Mouse (Mus musculus) gonadal fat pad, adult 2 months (tissue): ENCODE measurements around the gene Kncn. TPM values are rescaled to one million over a fixed set of nuclear protein-coding genes. Genes with fewer than 3 reads are reported as not detected.

Experiments used
- DNase-seq: peaks from one replicate; pipeline ENCODE4 v3.0.0-alpha.2; 2012; ENCODE audit warnings: low read depth
- polyA plus RNA-seq: library from polyadenylated mRNA; depleted of rRNA; stranded (reverse); fragments of >200 nt; gene quantifications from 2 replicates; pipeline ENCODE4 v1.2.3, GENCODE M21; 2012; rRNA removed

Gene Kncn
- polyA plus RNA-seq, result not detected in 2 replicates

DNA sequence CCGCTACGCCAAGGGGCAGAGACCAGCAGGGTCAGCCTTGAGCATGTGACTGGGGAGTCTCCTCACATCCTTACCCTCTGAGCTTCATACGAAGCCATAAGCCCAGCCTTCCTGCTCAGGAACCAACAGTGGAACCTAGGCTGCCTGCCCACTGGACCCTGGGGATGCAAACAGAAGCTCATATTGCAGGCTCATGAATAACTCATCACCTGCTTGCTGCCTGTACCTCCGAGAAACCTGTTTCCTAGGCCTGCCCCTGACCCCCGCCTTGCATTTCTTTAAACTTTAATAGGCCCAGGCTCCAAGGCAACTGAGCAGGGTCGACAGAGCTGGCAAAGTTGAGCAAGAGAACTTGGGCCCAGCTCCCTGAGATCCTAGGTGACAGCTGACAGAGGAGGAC is at the start of gene Kncn:
Kncn (plus strand) TSS at position 379 of the 400 bp plus-strand sequence.
- DNase-seq, result no peak

DNA sequence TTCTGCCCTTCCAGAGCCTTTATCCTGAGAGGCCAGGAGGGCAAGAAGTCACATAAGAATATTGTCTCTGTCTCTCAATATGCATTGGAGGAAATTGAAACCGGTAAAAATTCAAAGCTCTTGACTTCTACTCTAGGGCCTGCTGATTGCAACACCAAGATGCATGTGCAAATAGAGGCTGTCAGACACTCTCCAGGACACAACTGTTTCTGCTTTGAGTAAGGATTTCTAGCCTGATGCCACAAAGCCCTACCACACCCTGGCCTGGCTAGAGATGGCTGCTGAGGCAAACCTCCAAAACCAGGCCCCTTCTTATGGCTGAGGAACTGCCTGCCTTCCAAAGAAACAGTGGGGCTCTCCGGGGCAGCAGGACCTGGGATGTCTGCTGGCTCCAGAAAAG is 48.6 kb upstream of the Kncn start:
- no peak for DNase-seq

DNA sequence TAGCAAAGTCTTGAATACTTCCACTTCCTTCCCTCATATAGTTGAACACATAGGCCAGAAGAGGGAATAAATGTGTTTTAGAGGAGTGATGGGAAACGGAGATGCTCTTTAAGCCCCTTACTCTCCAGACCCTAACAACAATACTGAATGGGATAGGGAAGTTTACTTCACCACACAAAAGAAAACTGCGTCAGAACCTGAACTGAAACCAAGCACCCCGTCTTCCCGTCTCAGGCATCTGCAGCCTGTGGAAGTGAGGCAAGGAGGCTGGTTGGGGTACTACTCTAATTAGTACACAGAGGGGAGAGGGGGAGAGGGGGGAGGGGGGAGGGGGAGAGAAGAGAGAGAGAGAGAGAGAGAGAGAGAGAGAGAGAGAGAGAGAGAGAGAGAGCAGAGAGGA is 46.0 kb upstream of the Kncn start:
- no peak for DNase-seq

GRCm38 (mm10) chr4:115838696-115839641 is 45.2 kb upstream of the Kncn start, which contains the start of gene Mknk1:
Mknk1 (plus strand) TSS chr4:115839198.
- no peak for DNase-seq

GRCm38 (mm10) chr4:115839956-115840355 is 44.2 kb upstream of the Kncn start:
- no peak for DNase-seq

GRCm38 (mm10) chr4:115840842-115841241 is 43.4 kb upstream of the Kncn start:
- no peak for DNase-seq

- no peak for DNase-seq
Observed at GRCm38 (mm10) chr4:115846656-115847055, 37.5 kb upstream of the Kncn start.

GRCm38 (mm10) chr4:115847377-115847776 is 36.8 kb upstream of the Kncn start:
- no peak for DNase-seq

DNA sequence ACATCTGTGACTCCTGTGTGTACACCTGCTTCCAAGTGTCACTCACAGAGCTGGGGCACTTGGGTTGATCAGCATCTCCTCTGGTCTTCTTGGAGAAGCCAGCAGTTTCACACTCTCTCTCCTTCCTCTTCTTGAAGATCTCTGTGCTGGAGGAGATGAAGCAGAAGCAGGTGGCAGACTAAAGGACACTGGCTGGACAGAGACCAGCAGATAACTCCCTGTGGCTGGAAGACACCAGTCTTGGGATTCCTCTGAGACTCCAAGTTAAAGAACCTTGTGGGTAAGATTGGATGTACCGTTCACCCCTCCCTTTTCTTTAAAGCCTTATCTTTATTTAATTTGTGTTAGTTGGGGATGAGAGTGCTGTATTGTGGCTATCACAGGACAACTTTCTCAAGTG is 36.1 kb upstream of the Kncn start:
- DNase-seq, result no peak

GRCm38 (mm10) chr4:115848990-115849677 is 35.1 kb upstream of the Kncn start:
- no peak for DNase-seq

GRCm38 (mm10) chr4:115850111-115850510 is 34.1 kb upstream of the Kncn start:
- no peak for DNase-seq

DNA sequence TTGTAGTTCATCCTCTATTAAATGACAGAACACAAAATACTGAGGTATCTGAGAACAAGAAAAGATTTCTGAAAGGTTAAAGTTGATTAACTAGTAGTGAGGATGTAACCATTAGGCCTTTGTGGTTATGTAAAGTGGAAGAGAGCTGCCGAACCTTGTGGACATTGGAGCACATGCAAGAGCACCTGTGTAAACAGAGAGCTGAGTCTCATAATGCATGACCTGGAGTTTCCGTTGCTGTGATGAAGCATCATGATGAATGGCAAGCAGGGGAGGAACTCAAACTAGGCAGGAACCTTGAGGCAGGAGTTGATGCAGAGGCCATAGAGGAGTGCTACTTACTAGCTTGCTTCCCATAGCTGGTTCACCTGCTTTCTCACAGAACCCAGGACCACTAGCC is 33.6 kb upstream of the Kncn start:
- no peak for DNase-seq

- no peak for DNase-seq
Observed at GRCm38 (mm10) chr4:115851569-115851968, 32.6 kb upstream of the Kncn start.

DNA sequence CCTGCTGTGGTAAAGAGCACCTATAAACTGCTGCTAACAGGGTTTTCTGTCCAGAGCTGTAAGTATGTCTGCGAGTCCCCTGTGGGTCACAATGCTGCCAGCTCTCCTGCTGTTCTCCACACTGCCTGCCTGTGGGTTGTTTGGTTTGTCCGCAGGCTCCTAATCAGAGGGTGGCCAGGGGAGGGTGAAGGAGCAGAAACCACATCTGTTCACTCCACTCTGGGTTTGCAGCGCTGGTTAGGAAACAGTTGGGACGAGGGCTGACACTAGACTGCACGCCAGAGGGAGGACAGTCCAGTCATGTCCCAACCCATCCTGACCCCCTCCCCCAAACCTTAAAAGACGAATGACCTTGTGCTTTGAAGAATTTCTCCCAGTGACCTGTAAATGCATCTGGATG is 29.1 kb upstream of the Kncn start:
- no peak for DNase-seq

DNA sequence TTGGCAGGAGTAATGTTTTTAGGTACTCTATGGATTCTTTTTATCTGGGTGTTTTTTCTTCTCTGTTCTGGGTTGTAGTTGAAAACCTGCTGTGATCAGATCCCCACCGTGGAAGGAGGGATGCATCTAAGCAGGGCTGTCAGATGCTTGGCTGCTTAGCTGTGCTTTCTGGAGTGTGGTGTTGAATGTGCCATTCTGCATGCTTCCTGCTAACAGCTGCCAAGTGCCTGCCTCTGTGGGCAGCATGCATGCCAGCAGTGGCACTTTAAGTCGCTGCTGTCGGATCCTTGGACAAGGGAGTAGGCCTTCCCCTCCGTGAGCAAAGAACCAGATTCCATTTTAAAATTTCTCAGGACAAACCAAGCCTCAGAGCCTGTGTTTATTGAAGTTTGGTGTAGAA is 28.6 kb upstream of the Kncn start:
- no peak for DNase-seq

DNA sequence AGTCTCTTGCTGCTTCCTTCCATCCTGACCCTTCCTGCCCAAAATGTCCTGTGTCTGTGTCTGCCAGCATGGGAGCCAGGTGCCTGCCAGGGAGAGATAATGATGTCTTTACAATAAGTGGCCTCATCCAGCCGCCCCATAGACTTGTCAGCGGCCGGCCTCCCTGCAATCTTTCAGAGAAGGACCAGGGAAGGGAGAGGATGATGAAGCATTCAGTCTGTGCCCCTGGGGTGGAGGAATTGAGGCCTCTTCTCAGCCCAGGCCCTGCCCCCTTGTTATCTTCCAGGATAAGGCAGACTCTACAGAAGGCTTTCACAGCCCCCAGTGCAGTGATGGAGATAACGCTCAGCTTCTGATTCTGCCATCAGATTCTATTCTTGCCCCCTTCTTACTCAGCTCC is 27.9 kb upstream of the Kncn start:
- DNase-seq, result no peak

DNA sequence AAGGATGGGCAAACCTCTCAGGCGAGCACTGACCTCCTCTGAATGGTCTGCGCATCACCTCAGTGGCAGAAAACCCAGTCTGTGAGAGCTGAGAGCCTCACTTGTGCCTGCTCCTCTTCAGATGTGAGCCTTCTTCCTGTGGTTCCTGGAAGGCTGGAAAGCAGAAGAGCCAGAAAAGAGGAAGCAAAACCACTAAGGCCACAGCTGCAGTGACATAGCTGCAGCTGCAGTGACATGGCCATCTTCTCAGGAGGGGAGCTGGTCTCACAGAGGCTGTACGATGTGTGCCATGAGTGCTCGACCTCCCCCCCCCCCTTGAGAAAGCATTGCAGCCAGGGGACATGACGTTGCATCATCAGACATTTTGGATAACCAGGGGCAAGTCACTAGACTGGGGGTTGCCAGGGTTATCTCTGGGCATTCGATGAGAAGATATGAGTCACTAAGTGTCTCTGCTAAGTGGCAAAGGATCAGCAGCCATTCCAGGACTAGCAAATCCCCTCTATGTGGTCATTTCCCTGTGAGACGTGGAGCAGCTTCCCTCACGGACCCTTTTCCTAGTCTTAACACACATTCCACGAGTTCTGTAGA is 26.8 kb upstream of the Kncn start:
- DNase-seq, result no peak

DNA sequence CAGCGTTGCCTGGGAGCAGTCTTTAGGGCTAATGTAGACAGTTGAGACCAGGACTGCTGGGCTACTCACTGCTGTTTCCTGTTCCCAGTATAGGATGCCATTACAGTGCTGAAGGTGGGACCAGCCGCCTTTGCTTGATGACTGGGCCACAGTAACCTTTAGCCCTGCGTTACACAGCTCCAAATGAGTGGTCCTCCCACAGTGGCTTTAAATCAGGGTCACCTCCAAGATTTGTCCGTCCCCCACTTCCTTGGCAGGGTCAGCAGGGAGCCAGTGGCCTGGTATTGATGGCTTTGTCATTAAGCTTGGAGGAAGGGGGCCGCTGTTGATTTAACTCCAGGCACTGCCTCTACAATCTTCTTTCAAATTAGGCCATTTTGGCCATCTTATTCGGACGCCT is 20.8 kb upstream of the Kncn start:
- no peak for DNase-seq

GRCm38 (mm10) chr4:115863880-115864279 is 20.3 kb upstream of the Kncn start:
- DNase-seq, result no peak

DNA sequence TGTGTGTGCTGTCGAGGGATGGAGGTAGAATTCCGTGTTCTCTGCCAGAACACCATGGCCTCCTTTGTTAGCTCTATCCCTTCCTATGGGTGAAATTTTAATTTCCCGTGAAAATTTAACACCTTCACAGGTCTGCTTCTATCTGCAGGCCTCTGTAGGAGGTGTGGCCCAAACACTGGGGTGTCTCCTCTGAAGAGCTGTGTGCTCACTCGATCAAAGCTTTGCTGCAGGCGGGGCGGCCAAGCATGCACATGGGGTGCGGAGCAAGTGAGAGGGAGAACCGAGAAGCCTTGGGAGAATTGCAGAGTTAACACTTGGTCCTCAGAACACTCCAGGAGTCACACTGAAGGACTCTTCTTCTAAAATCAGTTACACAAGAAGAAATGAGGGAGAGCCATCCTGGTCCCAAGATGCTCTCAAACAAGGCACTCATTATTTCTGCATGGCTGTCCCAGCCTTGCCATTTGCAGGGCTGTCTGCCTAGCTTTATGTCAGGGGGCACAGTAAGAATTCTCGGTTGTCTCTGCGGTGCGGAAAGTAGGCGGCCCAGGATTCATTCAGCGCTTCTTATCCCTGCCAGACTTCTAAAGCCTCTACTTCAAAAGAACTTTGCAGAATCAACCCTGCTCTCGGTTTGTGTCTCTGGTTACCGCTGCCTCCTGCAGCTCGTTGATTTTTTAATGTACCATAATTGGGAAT is 14.5 kb upstream of the Kncn start:
- DNase-seq, result no peak

DNA sequence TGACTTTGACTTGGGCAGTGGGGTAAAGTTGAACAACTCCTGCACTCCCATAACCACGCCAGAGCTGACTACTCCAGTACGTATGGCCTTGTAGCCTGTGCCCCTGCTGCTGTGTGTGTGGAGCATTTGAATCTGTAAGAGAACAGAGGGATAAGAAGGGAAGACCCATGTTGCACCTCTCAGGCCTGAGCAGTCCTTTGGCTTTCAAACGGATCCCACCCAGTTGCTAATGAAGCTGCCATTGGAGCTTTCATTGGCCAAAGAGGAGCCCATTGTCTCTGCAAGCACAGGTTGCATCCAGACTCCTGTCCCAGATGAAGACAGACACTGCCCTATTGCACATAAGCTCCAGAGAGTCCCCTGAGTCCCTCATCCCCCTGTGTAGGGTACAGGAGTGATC is 11.0 kb upstream of the Kncn start:
- no peak for DNase-seq

DNA sequence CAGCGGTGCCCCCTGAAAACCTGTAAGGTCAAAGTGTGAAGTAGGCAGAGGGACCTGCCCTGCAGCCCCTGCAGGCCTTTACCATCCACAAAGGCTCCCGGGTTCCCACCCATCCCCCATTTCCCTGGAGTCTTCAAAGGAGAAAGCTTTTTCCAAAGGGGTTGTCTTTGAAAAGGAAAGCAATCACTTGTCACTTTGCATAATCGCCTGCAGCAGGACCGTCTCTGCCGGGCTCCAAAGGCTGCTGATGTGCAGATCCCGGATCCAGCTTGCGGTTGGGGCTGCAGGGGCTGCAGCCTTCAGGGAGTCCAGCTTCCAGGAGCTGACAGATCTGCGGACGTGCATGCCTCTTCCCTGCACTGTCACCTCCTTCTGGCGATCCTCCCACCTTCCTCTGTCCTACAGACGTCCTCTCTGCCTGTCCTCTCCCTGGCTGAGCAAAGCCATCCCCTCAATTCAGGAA is 6.0 kb upstream of the Kncn start:
- DNase-seq, result no peak
